Mouse (Mus musculus): ENCODE results near the gene Map3k3. TPM values are rescaled to one million over a fixed set of nuclear protein-coding genes. Genes with fewer than 3 reads are reported as not detected.

The Map3k3 gene
- polyA plus RNA-seq, 1 experiment from 2014 or later = 14.7 TPM

- H3K27ac ChIP-seq (ENCODE audit: low read length) = no peak overlapping the region
- peaks cover 33% of the 10 kb centered on the region for H3K36me3 ChIP-seq (ENCODE audit: control insufficient read depth, insufficient read depth)
- no peaks in the 10 kb centered on the region for H3K4me1 ChIP-seq (replicated peaks; ENCODE audit: control insufficient read depth, insufficient read depth, low read length)
- no peaks in the 10 kb centered on the region for H3K9me3 ChIP-seq (ENCODE audit: control insufficient read depth, low read length)
- WGBS = 96% methylated on average over 8 of the region's 8 CpGs
- no peaks in the 10 kb centered on the region for H3K27me3 ChIP-seq (replicated peaks; ENCODE audit: control insufficient read depth, insufficient read depth, low read length)
- H3K4me2 ChIP-seq (ENCODE audit: low read length) = no peak overlapping the region
- no peak overlapping the region for H3K4me3 ChIP-seq (replicated peaks; ENCODE audit: low read length)
- no peak overlapping the region for H3K9ac ChIP-seq (replicated peaks; ENCODE audit: low read depth, low read length)
- ATAC-seq = no peak
Measured at GRCm38 (mm10) chr11:106054600-106054999, 29.8 kb upstream of the Map3k3 start.

DNA sequence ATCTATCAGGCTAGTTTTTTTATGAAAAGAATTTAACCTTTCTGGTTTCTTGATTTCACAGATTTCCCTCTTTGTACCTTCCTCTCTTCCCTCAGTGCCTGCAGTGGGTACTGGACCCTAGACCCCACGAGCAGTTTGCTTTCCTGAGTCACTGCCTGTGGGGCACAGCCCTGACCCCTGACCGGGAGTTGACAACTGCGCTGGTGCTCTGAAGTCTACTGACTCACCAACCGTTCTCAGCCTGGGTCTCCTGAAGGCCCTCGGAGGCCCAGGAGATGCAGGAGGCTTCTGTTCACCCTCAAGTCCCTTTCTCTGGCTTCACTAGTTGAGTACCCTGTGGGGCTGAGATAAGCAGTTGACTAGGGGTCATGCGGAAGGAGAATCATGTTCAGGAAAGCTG, 29.1 kb upstream of the Map3k3 start:
- H3K4me2 ChIP-seq (ENCODE audit: low read length) = no peak overlapping the region
- no peak for ATAC-seq
- no peaks in the 10 kb centered on the region for H3K9me3 ChIP-seq (ENCODE audit: control insufficient read depth, low read length)
- H3K4me1 ChIP-seq (replicated peaks; ENCODE audit: control insufficient read depth, insufficient read depth, low read length) = no peaks in the 10 kb centered on the region
- H3K36me3 ChIP-seq (ENCODE audit: control insufficient read depth, insufficient read depth) = peaks cover 38% of the 10 kb centered on the region
- H3K4me3 ChIP-seq (replicated peaks; ENCODE audit: low read length) = no peak overlapping the region
- 92% methylated on average over 6 of the region's 6 CpGs for WGBS
- no peaks in the 10 kb centered on the region for H3K27me3 ChIP-seq (replicated peaks; ENCODE audit: control insufficient read depth, insufficient read depth, low read length)
- H3K27ac ChIP-seq (ENCODE audit: low read length) = no peak overlapping the region
- H3K9ac ChIP-seq (replicated peaks; ENCODE audit: low read depth, low read length) = no peak overlapping the region

DNA sequence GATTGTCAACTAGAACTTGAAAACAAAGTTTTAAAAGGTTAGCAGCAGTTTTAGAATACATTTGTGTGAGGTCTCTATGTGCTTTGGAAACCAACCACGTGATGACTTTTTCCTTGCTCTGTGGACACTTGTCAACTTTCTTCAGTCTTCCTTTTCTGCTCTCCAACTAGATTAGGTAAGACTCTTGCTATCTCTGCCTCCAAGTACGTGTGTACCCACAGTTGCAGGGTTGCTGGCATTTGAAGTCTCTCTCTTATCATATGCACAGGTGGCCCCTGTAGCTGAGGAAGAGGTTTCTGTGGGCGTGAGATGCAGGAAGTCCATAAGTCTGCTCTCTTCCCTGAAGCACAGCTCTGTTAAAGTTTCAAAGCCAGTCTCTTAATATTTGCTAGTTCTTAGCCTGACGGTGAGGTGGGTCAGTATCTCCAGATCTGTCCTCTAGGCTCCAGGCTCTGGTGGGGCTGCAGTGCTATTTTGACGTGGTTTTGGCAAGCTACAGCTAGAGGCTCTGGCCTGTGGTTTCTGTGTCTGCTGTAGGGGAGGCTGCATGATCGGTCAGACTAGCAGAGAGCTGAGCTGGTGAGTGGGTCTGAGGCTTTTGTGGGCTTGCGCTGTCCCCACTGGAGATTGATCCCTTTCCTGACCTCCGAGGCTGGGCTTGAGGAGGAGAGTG, 27.5 kb upstream of the Map3k3 start:
- no peak overlapping the region for H3K9ac ChIP-seq (replicated peaks; ENCODE audit: low read depth, low read length)
- peaks cover 32% of the 10 kb centered on the region for H3K36me3 ChIP-seq (ENCODE audit: control insufficient read depth, insufficient read depth)
- 93% methylated on average over 8 of the region's 8 CpGs for WGBS
- no peak overlapping the region for H3K4me2 ChIP-seq (ENCODE audit: low read length)
- no peak overlapping the region for H3K27ac ChIP-seq (ENCODE audit: low read length)
- no peak overlapping the region for H3K4me3 ChIP-seq (replicated peaks; ENCODE audit: low read length)
- no peak for ATAC-seq
- H3K9me3 ChIP-seq (ENCODE audit: control insufficient read depth, low read length) = no peaks in the 10 kb centered on the region
- H3K27me3 ChIP-seq (replicated peaks; ENCODE audit: control insufficient read depth, insufficient read depth, low read length) = no peaks in the 10 kb centered on the region
- H3K4me1 ChIP-seq (replicated peaks; ENCODE audit: control insufficient read depth, insufficient read depth, low read length) = no peaks in the 10 kb centered on the region

GRCm38 (mm10) chr11:106058020-106058419, 26.4 kb upstream of the Map3k3 start:
- H3K27me3 ChIP-seq (replicated peaks; ENCODE audit: control insufficient read depth, insufficient read depth, low read length) = no peaks in the 10 kb centered on the region
- WGBS = 82% methylated on average over 8 of the region's 8 CpGs
- H3K27ac ChIP-seq (ENCODE audit: low read length) = no peak overlapping the region
- H3K4me2 ChIP-seq (ENCODE audit: low read length) = no peak overlapping the region
- H3K9me3 ChIP-seq (ENCODE audit: control insufficient read depth, low read length) = no peaks in the 10 kb centered on the region
- no peak overlapping the region for H3K4me3 ChIP-seq (replicated peaks; ENCODE audit: low read length)
- H3K9ac ChIP-seq (replicated peaks; ENCODE audit: low read depth, low read length) = no peak overlapping the region
- no peaks in the 10 kb centered on the region for H3K4me1 ChIP-seq (replicated peaks; ENCODE audit: control insufficient read depth, insufficient read depth, low read length)
- H3K36me3 ChIP-seq (ENCODE audit: control insufficient read depth, insufficient read depth) = peaks cover 26% of the 10 kb centered on the region
- no peak for ATAC-seq

DNA sequence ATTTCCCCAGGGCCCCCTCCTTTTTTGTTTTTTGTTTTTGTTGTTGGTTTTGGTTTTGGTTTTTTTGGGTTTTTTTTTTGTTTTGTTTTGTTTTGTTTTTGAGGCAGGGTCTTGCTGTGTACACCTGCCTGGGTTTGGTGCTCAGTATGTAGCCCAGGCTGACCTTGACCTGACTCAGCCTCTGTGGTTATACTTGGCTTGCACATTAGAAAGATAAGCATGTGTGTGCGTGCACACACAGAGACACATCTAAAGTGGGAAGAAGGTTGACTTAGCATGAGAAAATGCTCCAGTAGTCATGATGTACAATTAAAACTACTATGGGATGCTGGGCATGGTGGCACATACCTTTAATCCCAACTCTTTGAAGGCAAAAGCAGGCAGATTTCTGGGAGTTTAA, 23.9 kb upstream of the Map3k3 start:
- no peak for ATAC-seq
- Histone ChIP-seq H3K9me3 (ENCODE audit: control insufficient read depth, low read length) (no peaks in the 10 kb centered on the region), H3K27me3 (replicated peaks; ENCODE audit: control insufficient read depth, insufficient read depth, low read length) (no peaks in the 10 kb centered on the region), H3K36me3 (ENCODE audit: control insufficient read depth, insufficient read depth) (peaks cover 11% of the 10 kb centered on the region), H3K4me2 (ENCODE audit: low read length) (no peak overlapping the region), H3K27ac (ENCODE audit: low read length) (no peak overlapping the region), H3K9ac (replicated peaks; ENCODE audit: low read depth, low read length) (no peak overlapping the region), H3K4me1 (replicated peaks; ENCODE audit: control insufficient read depth, insufficient read depth, low read length) (no peaks in the 10 kb centered on the region; the same call in 1 of the 2 replicates), H3K4me3 (replicated peaks; ENCODE audit: low read length) (no peak overlapping the region)
- WGBS = 93% methylated on average over 1 of the region's 1 CpGs

GRCm38 (mm10) chr11:106061311-106061710, 23.1 kb upstream of the Map3k3 start:
- no peaks in the 10 kb centered on the region for H3K9me3 ChIP-seq (ENCODE audit: control insufficient read depth, low read length)
- WGBS = 92% methylated on average over 1 of the region's 1 CpGs
- no peak for ATAC-seq
- H3K4me3 ChIP-seq (replicated peaks; ENCODE audit: low read length) = no peak overlapping the region
- no peak overlapping the region for H3K9ac ChIP-seq (replicated peaks; ENCODE audit: low read depth, low read length)
- H3K4me1 ChIP-seq (replicated peaks; ENCODE audit: control insufficient read depth, insufficient read depth, low read length) = peaks cover under 1% of the 10 kb centered on the region; the same call in 1 of the 2 replicates
- H3K36me3 ChIP-seq (ENCODE audit: control insufficient read depth, insufficient read depth) = peaks cover 11% of the 10 kb centered on the region; the same call in 1 of the 2 replicates
- no peaks in the 10 kb centered on the region for H3K27me3 ChIP-seq (replicated peaks; ENCODE audit: control insufficient read depth, insufficient read depth, low read length)
- H3K4me2 ChIP-seq (ENCODE audit: low read length) = no peak overlapping the region
- no peak overlapping the region for H3K27ac ChIP-seq (ENCODE audit: low read length)

DNA sequence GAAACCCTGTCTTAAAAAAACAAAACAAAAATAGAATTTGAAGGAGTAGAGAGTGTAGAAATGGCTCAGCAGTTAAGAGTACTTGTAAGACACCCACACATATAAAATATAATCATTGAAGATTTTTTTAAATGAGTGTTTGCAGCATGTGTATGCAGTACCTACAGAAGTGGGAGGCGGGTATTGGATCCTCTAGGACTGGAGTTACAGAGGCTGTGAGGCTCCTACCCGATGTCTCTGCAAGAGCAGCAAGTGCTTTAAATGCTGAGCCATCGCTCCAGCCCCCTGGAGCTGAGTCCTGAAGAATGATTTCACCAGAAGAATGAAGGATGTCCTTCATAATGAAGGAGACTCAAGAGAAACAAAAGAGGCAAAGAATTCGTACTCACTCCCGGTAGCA, 20.7 kb upstream of the Map3k3 start:
- no peak overlapping the region for H3K4me2 ChIP-seq (ENCODE audit: low read length)
- H3K9me3 ChIP-seq (ENCODE audit: control insufficient read depth, low read length) = no peaks in the 10 kb centered on the region
- peaks cover 8% of the 10 kb centered on the region; the same call in 1 of the 2 replicates for H3K36me3 ChIP-seq (ENCODE audit: control insufficient read depth, insufficient read depth)
- no peak overlapping the region for H3K9ac ChIP-seq (replicated peaks; ENCODE audit: low read depth, low read length)
- H3K4me1 ChIP-seq (replicated peaks; ENCODE audit: control insufficient read depth, insufficient read depth, low read length) = peaks cover 5% of the 10 kb centered on the region
- no peak overlapping the region for H3K27ac ChIP-seq (ENCODE audit: low read length)
- WGBS = 84% methylated on average over 5 of the region's 5 CpGs
- no peak overlapping the region for H3K4me3 ChIP-seq (replicated peaks; ENCODE audit: low read length)
- ATAC-seq = no peak
- no peaks in the 10 kb centered on the region for H3K27me3 ChIP-seq (replicated peaks; ENCODE audit: control insufficient read depth, insufficient read depth, low read length)

DNA sequence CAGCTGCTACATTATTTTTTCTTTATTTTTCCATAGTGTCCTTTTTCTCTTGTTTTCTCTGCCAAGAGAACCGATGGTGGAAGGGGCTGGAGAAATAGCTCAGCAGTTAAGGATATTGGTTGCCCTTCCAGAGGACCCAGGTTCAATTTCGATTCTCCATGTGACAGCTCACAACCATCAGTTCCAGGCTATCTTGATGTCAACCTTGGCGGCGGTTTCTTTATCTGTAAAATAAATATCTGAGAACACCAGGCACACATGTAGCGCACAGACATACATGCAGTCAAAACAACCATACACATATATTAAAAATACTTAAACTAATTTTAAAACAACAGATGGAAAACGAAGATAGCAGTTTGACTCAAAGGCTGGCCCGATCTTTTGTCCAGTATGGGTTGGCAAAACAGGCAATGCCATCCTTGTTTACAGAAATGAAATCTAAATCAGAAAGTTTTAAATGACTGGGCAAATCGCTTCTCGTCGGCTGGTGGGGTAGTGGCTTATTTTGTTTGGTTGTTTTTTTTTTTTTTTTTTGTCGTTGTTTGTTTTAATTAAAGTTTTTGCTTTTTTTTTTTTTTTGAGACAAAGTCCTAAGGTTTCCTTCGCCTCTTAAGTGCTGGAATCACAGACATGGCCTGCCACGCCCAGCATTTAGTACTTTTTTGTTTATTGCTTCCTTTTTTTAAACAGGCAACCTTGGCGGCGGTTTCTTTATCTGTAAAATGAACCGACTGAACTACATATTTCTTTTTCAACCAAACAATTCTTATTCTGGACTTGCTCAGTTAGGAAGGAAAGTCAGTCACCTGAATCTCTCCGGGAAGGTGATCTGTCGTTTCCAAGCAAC, 19.1 kb upstream of the Map3k3 start:
- peak overlapping the region; percentile 96 for H3K4me2 ChIP-seq (ENCODE audit: low read length)
- no peaks in the 10 kb centered on the region for H3K9me3 ChIP-seq (ENCODE audit: control insufficient read depth, low read length)
- ATAC-seq = no peak
- H3K9ac ChIP-seq (replicated peaks; ENCODE audit: low read depth, low read length) = peak overlapping the region; percentile 72
- H3K27me3 ChIP-seq (replicated peaks; ENCODE audit: control insufficient read depth, insufficient read depth, low read length) = no peaks in the 10 kb centered on the region
- no peak overlapping the region; the same call in 1 of the 2 replicates for H3K27ac ChIP-seq (ENCODE audit: low read length)
- peaks cover 5% of the 10 kb centered on the region for H3K4me1 ChIP-seq (replicated peaks; ENCODE audit: control insufficient read depth, insufficient read depth, low read length)
- H3K4me3 ChIP-seq (replicated peaks; ENCODE audit: low read length) = peak overlapping the region; percentile 60
- H3K36me3 ChIP-seq (ENCODE audit: control insufficient read depth, insufficient read depth) = no peaks in the 10 kb centered on the region; the same call in 1 of the 2 replicates
- WGBS = 43% methylated on average over 18 of the region's 18 CpGs

- ATAC-seq = peak; percentile 99
- peak within 1 kb of the TSS; percentile 60 for H3K4me3 ChIP-seq (replicated peaks; ENCODE audit: low read length)
- H3K9me3 ChIP-seq (ENCODE audit: control insufficient read depth, low read length) = no peaks in the 10 kb centered on the region
- H3K36me3 ChIP-seq (ENCODE audit: control insufficient read depth, insufficient read depth) = no peaks in the 10 kb centered on the region
- H3K27me3 ChIP-seq (replicated peaks; ENCODE audit: control insufficient read depth, insufficient read depth, low read length) = no peaks in the 10 kb centered on the region
- H3K27ac ChIP-seq (ENCODE audit: low read length) = peak within 1 kb of the TSS; percentile 72
- H3K4me2 ChIP-seq (ENCODE audit: low read length) = peak within 1 kb of the TSS; percentile 96
- peak within 1 kb of the TSS; percentile 72 for H3K9ac ChIP-seq (replicated peaks; ENCODE audit: low read depth, low read length)
- H3K4me1 ChIP-seq (replicated peaks; ENCODE audit: control insufficient read depth, insufficient read depth, low read length) = peaks cover 5% of the 10 kb centered on the region
- under 1% methylated on average over 49 of the region's 49 CpGs for WGBS
Measured at GRCm38 (mm10) chr11:106065923-106066571, 18.4 kb upstream of the Map3k3 start, which contains the start of gene Taco1. Taco1 (plus strand) TSS chr11:106066061.
